Mouse (Mus musculus) embryonic fibroblast, embryonic 13.5 days (primary cell): ENCODE results near the gene Car12.

Source experiments
- CTCF ChIP-seq: IDR thresholded peaks from 2 replicates; pipeline ENCODE4 v1.5.1; 2011; ENCODE audit warnings: mild to moderate bottlenecking, control low read depth, low read length, moderate library complexity, borderline replicate concordance; ENCODE audit not compliant: insufficient read depth
- POLR2A ChIP-seq: IDR thresholded peaks from 2 replicates; pipeline ENCODE4 v1.6.1; 2011; ENCODE audit warnings: low read depth, mild to moderate bottlenecking, control low read depth, low read length, moderate library complexity

- TF ChIP-seq CTCF (no peak), POLR2A (no peak)
Measured at GRCm38 (mm10) chr9:66748390-66748789, 34.9 kb downstream of the Car12 start.
